Mouse (Mus musculus): ENCODE data around the gene Olfr1140. TPM values are rescaled to one million over a fixed set of nuclear protein-coding genes. Genes with fewer than 3 reads are reported as not detected.

Gene Olfr1140
- polyA plus RNA-seq (2011; ENCODE audit: insufficient read depth, insufficient read length, low read depth, missing spikeins): not detected in 2 replicates

DNA sequence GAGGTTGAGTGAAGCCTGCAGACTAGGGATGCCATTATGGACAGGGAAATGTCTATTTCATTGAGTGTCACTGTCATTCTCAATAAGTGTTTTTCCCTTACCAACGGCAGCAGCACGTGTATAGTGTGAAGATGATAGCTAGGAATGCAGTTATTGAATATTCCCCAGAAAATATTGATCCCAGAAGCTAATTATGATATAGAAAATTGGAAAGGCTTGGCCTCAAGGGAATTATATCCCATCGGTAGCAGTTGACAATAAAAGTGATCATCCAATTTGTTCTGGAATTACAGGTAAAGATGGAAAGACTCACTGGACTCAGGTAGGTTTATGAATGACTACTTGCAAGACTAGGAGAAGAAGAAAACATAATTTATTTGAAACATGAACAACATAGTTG, at the start of gene Olfr1140:
Gene Olfr1140 (plus strand): TSS at position 301 of the 400 bp plus-strand sequence.
- no peak within 1 kb of the TSS for H3K4me3 ChIP-seq (ENCODE audit: low read depth, low read length)
- H3K27ac ChIP-seq (ENCODE audit: insufficient read depth, low read length): no peak within 1 kb of the TSS
- H3K36me3 ChIP-seq (ENCODE audit: control insufficient read depth, insufficient read depth, low read length, poor library complexity, severe bottlenecking): no peaks in the 10 kb centered on the region
- no peaks in the 10 kb centered on the region for H3K4me1 ChIP-seq (ENCODE audit: control insufficient read depth, insufficient read depth, low read length)
- H3K9me3 ChIP-seq (replicated peaks; ENCODE audit: control insufficient read depth, insufficient read depth, low read length, poor library complexity, severe bottlenecking): no peaks in the 10 kb centered on the region
- no peaks in the 10 kb centered on the region for H3K27me3 ChIP-seq (ENCODE audit: control insufficient read depth, insufficient read depth, low read length, poor library complexity, severe bottlenecking)
- no peak within 1 kb of the TSS for H3K9ac ChIP-seq (ENCODE audit: low read depth, poor library complexity, severe bottlenecking)
- TF ChIP-seq CTCF (IDR thresholded peaks at IDR 0.05; ENCODE audit: low read depth, low read length) (no peak), EP300 (IDR thresholded peaks at IDR 0.05; ENCODE audit: insufficient read depth, low read depth, low read length) (no peak), POLR2A (IDR thresholded peaks at IDR 0.05; ENCODE audit: insufficient read depth, low read length) (no peak)

DNA sequence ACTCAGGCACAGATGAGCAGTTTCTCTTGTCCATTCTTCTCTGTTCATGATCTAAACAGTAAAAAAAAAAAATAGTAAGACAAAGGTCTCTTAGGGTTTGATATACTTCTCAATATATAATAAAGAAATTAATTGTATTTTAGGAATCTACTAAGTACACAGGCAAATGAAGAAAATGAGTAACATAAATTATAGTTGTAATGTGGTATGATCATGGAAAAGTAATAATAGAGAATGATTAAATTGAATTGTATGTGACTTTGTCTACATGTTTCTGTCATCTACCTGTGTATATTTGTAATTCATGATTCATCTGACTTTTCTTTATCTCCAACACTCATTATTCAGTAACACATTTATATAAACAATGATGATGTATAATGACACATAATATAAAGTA, 49.7 kb upstream of the Olfr1140 start, which contains the start of gene Olfr1136:
Gene Olfr1136 (minus strand): TSS at position 101 of the 400 bp plus-strand sequence.
- no peak within 1 kb of the TSS for H3K9ac ChIP-seq (ENCODE audit: low read depth, poor library complexity, severe bottlenecking)
- TF ChIP-seq EP300 (IDR thresholded peaks at IDR 0.05; ENCODE audit: insufficient read depth, low read depth, low read length) (no peak), POLR2A (IDR thresholded peaks at IDR 0.05; ENCODE audit: insufficient read depth, low read length) (no peak)
- no peak within 1 kb of the TSS for H3K4me3 ChIP-seq (ENCODE audit: low read depth, low read length)
- no peaks in the 10 kb centered on the region for H3K4me1 ChIP-seq (ENCODE audit: control insufficient read depth, insufficient read depth, low read length)
- H3K9me3 ChIP-seq (replicated peaks; ENCODE audit: control insufficient read depth, insufficient read depth, low read length, poor library complexity, severe bottlenecking): no peaks in the 10 kb centered on the region
- H3K27me3 ChIP-seq (ENCODE audit: control insufficient read depth, insufficient read depth, low read length, poor library complexity, severe bottlenecking): no peaks in the 10 kb centered on the region
- H3K36me3 ChIP-seq (ENCODE audit: control insufficient read depth, insufficient read depth, low read length, poor library complexity, severe bottlenecking): no peaks in the 10 kb centered on the region
- no peak within 1 kb of the TSS for H3K27ac ChIP-seq (ENCODE audit: insufficient read depth, low read length)

DNA sequence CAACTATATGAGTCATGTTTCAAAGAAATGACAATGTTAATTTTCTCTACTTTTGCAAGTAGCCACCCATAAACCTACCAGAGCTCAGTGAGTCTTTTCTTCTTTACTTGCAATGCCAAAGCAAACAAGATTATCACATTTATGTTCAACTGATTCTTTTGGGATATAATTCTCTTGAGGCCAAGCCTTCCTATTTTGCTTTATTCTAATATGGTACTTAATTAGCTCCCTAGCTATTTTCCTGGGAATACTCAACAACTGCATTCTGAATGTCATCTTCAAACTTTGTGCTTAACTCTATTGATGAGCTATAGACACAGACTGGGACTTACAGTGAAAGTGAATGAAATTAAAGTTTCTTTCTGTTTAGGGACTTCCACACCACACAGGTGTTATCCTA, 30.5 kb upstream of the Olfr1140 start, which contains the start of gene Olfr1137:
Gene Olfr1137 (minus strand): TSS at position 101 of the 400 bp plus-strand sequence.
- Histone ChIP-seq H3K36me3 (ENCODE audit: control insufficient read depth, insufficient read depth, low read length, poor library complexity, severe bottlenecking) (no peaks in the 10 kb centered on the region), H3K4me3 (ENCODE audit: low read depth, low read length) (no peak within 1 kb of the TSS), H3K27ac (ENCODE audit: insufficient read depth, low read length) (no peak within 1 kb of the TSS), H3K9ac (ENCODE audit: low read depth, poor library complexity, severe bottlenecking) (no peak within 1 kb of the TSS), H3K9me3 (replicated peaks; ENCODE audit: control insufficient read depth, insufficient read depth, low read length, poor library complexity, severe bottlenecking) (no peaks in the 10 kb centered on the region), H3K27me3 (ENCODE audit: control insufficient read depth, insufficient read depth, low read length, poor library complexity, severe bottlenecking) (no peaks in the 10 kb centered on the region), H3K4me1 (ENCODE audit: control insufficient read depth, insufficient read depth, low read length) (no peaks in the 10 kb centered on the region)
- TF ChIP-seq EP300 (IDR thresholded peaks at IDR 0.05; ENCODE audit: insufficient read depth, low read depth, low read length): no peak
- no peak for TF ChIP-seq CTCF (IDR thresholded peaks at IDR 0.05; ENCODE audit: low read depth, low read length)
- no peak for TF ChIP-seq POLR2A (IDR thresholded peaks at IDR 0.05; ENCODE audit: insufficient read depth, low read length)

DNA sequence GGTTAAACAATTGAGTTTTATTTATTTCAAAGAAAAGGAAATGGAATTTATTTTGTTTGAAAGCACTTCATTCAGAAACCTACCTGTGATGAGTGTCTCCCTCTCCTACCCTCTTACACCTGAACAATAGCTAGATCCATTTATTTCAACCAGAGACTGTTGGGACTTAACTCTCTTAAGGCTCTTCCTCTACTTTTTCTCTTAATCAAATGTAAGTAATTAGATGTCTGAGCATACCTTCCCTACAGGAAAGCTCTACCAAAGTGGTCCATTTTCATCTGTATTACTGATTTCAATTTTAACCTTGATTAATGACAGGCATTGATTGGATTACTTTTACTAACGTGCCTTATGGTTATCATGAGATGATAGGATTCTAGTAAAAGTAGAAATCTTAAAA, 3.7 kb upstream of the Olfr1140 start, which contains the start of gene Olfr1138:
Gene Olfr1138 (minus strand): TSS at position 101 of the 400 bp plus-strand sequence.
- TF ChIP-seq EP300 (IDR thresholded peaks at IDR 0.05; ENCODE audit: insufficient read depth, low read depth, low read length) (no peak), CTCF (IDR thresholded peaks at IDR 0.05; ENCODE audit: low read depth, low read length) (no peak), POLR2A (IDR thresholded peaks at IDR 0.05; ENCODE audit: insufficient read depth, low read length) (no peak)
- no peak within 1 kb of the TSS for H3K9ac ChIP-seq (ENCODE audit: low read depth, poor library complexity, severe bottlenecking)
- no peaks in the 10 kb centered on the region for H3K4me1 ChIP-seq (ENCODE audit: control insufficient read depth, insufficient read depth, low read length)
- no peak within 1 kb of the TSS for H3K4me3 ChIP-seq (ENCODE audit: low read depth, low read length)
- H3K27me3 ChIP-seq (ENCODE audit: control insufficient read depth, insufficient read depth, low read length, poor library complexity, severe bottlenecking): no peaks in the 10 kb centered on the region
- no peaks in the 10 kb centered on the region for H3K9me3 ChIP-seq (replicated peaks; ENCODE audit: control insufficient read depth, insufficient read depth, low read length, poor library complexity, severe bottlenecking)
- H3K36me3 ChIP-seq (ENCODE audit: control insufficient read depth, insufficient read depth, low read length, poor library complexity, severe bottlenecking): no peaks in the 10 kb centered on the region
- H3K27ac ChIP-seq (ENCODE audit: insufficient read depth, low read length): no peak within 1 kb of the TSS

DNA sequence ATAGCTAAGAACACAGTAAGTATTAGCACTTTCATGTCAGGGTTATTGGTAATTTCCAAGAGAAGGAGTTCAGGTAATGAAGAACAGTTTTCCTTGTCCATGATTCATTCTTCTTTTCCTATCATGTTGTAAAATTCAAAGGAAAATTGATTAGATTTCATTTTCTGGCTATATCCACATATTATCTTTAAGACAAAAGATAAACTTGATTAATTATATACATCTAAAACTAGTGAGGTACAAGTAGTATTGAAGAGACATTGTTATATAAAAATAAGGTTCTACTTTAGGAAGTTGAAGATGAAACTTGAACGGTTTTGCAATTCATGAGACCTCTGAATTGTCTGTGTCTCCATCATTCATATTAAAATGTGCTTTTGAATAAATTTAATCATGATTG, 10.3 kb downstream of the Olfr1140 start, which contains the start of gene Olfr1141:
Gene Olfr1141 (minus strand): TSS at position 101 of the 400 bp plus-strand sequence.
- no peak within 1 kb of the TSS for H3K9ac ChIP-seq (ENCODE audit: low read depth, poor library complexity, severe bottlenecking)
- H3K4me1 ChIP-seq (ENCODE audit: control insufficient read depth, insufficient read depth, low read length): no peaks in the 10 kb centered on the region
- H3K27ac ChIP-seq (ENCODE audit: insufficient read depth, low read length): no peak within 1 kb of the TSS
- no peak within 1 kb of the TSS for H3K4me3 ChIP-seq (ENCODE audit: low read depth, low read length)
- TF ChIP-seq CTCF (IDR thresholded peaks at IDR 0.05; ENCODE audit: low read depth, low read length) (no peak), EP300 (IDR thresholded peaks at IDR 0.05; ENCODE audit: insufficient read depth, low read depth, low read length) (no peak), POLR2A (IDR thresholded peaks at IDR 0.05; ENCODE audit: insufficient read depth, low read length) (no peak)
- no peaks in the 10 kb centered on the region for H3K9me3 ChIP-seq (replicated peaks; ENCODE audit: control insufficient read depth, insufficient read depth, low read length, poor library complexity, severe bottlenecking)
- no peaks in the 10 kb centered on the region for H3K36me3 ChIP-seq (ENCODE audit: control insufficient read depth, insufficient read depth, low read length, poor library complexity, severe bottlenecking)
- H3K27me3 ChIP-seq (ENCODE audit: control insufficient read depth, insufficient read depth, low read length, poor library complexity, severe bottlenecking): no peaks in the 10 kb centered on the region

DNA sequence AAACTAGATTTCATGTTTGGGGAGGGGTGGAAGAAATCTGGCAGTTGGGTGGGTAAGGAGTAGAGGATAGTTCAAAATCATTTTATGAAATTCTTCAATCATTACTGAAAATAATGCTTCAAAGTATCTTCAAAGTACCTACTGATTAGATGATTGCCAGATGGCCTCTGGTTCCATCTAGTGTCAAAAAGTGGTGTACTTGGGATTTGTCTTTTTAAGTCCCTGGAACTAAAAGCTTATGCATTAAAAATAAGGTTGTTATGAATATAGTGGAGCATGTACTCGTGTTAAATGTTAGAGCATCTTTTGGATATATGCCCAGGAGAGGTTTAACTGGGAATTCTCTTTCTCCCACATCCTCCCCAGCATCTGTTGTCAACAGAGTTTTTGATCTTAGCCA, 32.6 kb downstream of the Olfr1140 start:
- no peaks in the 10 kb centered on the region for H3K9me3 ChIP-seq (replicated peaks; ENCODE audit: control insufficient read depth, insufficient read depth, low read length, poor library complexity, severe bottlenecking)
- no peaks in the 10 kb centered on the region for H3K36me3 ChIP-seq (ENCODE audit: control insufficient read depth, insufficient read depth, low read length, poor library complexity, severe bottlenecking)
- no peak overlapping the region for H3K4me3 ChIP-seq (ENCODE audit: low read depth, low read length)
- H3K27ac ChIP-seq (ENCODE audit: insufficient read depth, low read length): no peak overlapping the region
- H3K9ac ChIP-seq (ENCODE audit: low read depth, poor library complexity, severe bottlenecking): no peak overlapping the region
- H3K4me1 ChIP-seq (ENCODE audit: control insufficient read depth, insufficient read depth, low read length): no peaks in the 10 kb centered on the region
- H3K27me3 ChIP-seq (ENCODE audit: control insufficient read depth, insufficient read depth, low read length, poor library complexity, severe bottlenecking): no peaks in the 10 kb centered on the region
- no peak for TF ChIP-seq EP300 (IDR thresholded peaks at IDR 0.05; ENCODE audit: insufficient read depth, low read depth, low read length)
- no peak for TF ChIP-seq POLR2A (IDR thresholded peaks at IDR 0.05; ENCODE audit: insufficient read depth, low read length)
- TF ChIP-seq CTCF (IDR thresholded peaks at IDR 0.05; ENCODE audit: low read depth, low read length): no peak
